Mouse (Mus musculus) liver, embryonic 14.5 days (tissue): ENCODE results near the gene Jam3. TPM values are rescaled to one million over a fixed set of nuclear protein-coding genes. Genes with fewer than 3 reads are reported as not detected.

Experiments used
- ATAC-seq: fragments of 200-750 bp; cut with Nextera tagmentation; 2 replicates; pipeline ENCODE4 v1.8.0; 2017; ENCODE audit warnings: moderate number of reproducible peaks, mild to moderate bottlenecking, moderate library complexity; ENCODE audit not compliant: insufficient read depth
- DNase-seq, 3 experiments: peaks; one replicate each; pipeline ENCODE4 v3.0.0-alpha.2; 2012 to 2013; ENCODE audit warnings: low read depth in 3 of 3, low spot score in 3 of 3
- H3K27ac ChIP-seq: fragments of 300-500 bp; sonication (generic); 2 replicates; pipeline ENCODE4 v1.5.1; 2014; ENCODE audit warnings: moderate library complexity, mild to moderate bottlenecking, control low read depth, inconsistent platforms
- H3K27me3 ChIP-seq: fragments of 300-500 bp; sonication (generic); 2 replicates; pipeline ENCODE4 v1.6.1; 2014; ENCODE audit warnings: mild to moderate bottlenecking, low read length, moderate library complexity; ENCODE audit not compliant: control insufficient read depth, insufficient read depth
- H3K36me3 ChIP-seq: fragments of 300-500 bp; sonication (generic); replicated peaks from 2 replicates; pipeline ENCODE4 v1.6.1; 2014; ENCODE audit warnings: low read depth; ENCODE audit not compliant: control insufficient read depth, insufficient read depth
- H3K4me1 ChIP-seq, 2 experiments: fragments of 200-500 bp in 1 of 2; fragments of 300-500 bp in 1 of 2; sonication (generic) in 1 of 2; replicated peaks; 2 replicates each; pipeline ENCODE4 v1.6.1; 2012 to 2014; ENCODE audit warnings: antibody characterized with exemption in 1 of 2, inconsistent platforms in 1 of 2, low read length in 1 of 2; ENCODE audit not compliant: control insufficient read depth in 2 of 2, insufficient read depth in 2 of 2
- H3K4me2 ChIP-seq: fragments of 300-500 bp; sonication (generic); 2 replicates; pipeline ENCODE4 v1.6.1; 2014; ENCODE audit warnings: low read depth, mild to moderate bottlenecking, control low read depth, moderate library complexity
- H3K4me3 ChIP-seq, 2 experiments: fragments of 200-500 bp in 1 of 2; fragments of 300-500 bp in 1 of 2; sonication (generic) in 1 of 2; 2 replicates each; pipeline ENCODE4 v1.5.1; 2012 to 2014; ENCODE audit warnings: low read depth in 2 of 2, low read length in 2 of 2, mild to moderate bottlenecking in 2 of 2, control low read depth in 1 of 2, inconsistent platforms in 1 of 2, moderate library complexity in 1 of 2; ENCODE audit not compliant: insufficient read depth in 1 of 2
- H3K9ac ChIP-seq: fragments of 300-500 bp; sonication (generic); replicated peaks from 2 replicates; pipeline ENCODE4 v1.6.1; 2014; ENCODE audit warnings: mild to moderate bottlenecking, control low read depth, moderate library complexity
- H3K9me3 ChIP-seq: fragments of 300-500 bp; sonication (generic); 2 replicates; pipeline ENCODE4 v1.6.1; 2016; ENCODE audit warnings: low read length, mixed read lengths; ENCODE audit not compliant: control insufficient read depth
- CTCF ChIP-seq: IDR thresholded peaks from 2 replicates; pipeline ENCODE4 v1.5.1; 2016; ENCODE audit warnings: antibody characterized with exemption, low read depth, control low read depth
- EP300 ChIP-seq: IDR thresholded peaks from 2 replicates; pipeline ENCODE4 v1.6.1; 2016; ENCODE audit warnings: antibody characterized with exemption, low read depth
- WGBS: fragments of 180-500 bp; shearing (Covaris S2); extraction: QIAGEN DNeasy Blood & Tissue Kit; methylation state at CpG from one replicate; pipeline ENCODE4 v1.1.7; 2014; ENCODE audit not compliant: insufficient replicate concordance; 5-methylcytosine and 5-hydroxymethylcytosine counted together
- polyA plus RNA-seq, 2 experiments: library from polyadenylated mRNA; depleted of rRNA in 1 of 2; stranded (reverse) in 1 of 2; unstranded in 1 of 2; fragments of >200 nt; fragmentation: Nextera tagmentation in 1 of 2; extraction: Ambion mirVana in 1 of 2; gene quantifications; 2 replicates each; pipeline versions ENCODE4 v1.2.1 to v1.2.3; 2012 to 2014

The Jam3 gene
- polyA plus RNA-seq, 2 experiments: 1.7 to 2.3 TPM

- 3% methylated on average over 2 of the region's 2 CpGs for WGBS
- no peaks in the 10 kb centered on the region for H3K27me3 ChIP-seq
- no peaks in the 10 kb centered on the region for H3K4me1 ChIP-seq
- H3K27ac ChIP-seq: no peak overlapping the region
- TF ChIP-seq EP300 (no peak), CTCF (peak; percentile 65)
- no peak for ATAC-seq
- H3K9ac ChIP-seq: no peak overlapping the region
- H3K9me3 ChIP-seq: no peaks in the 10 kb centered on the region
- no peaks in the 10 kb centered on the region for H3K36me3 ChIP-seq
- no peak overlapping the region for H3K4me2 ChIP-seq
- no peak overlapping the region for H3K4me3 ChIP-seq
- DNase-seq: peak in 2 of 3 experiments; percentile 10 to 12
These were observed 20.9 kb upstream of the Jam3 start for GRCm38 (mm10) chr9:27176154-27176553.

GRCm38 (mm10) chr9:27175682-27176081, 20.5 kb upstream of the Jam3 start:
- no peak overlapping the region for H3K4me3 ChIP-seq
- no peaks in the 10 kb centered on the region for H3K9me3 ChIP-seq
- 64% methylated on average over 6 of the region's 6 CpGs for WGBS
- TF ChIP-seq CTCF: no peak
- no peak for TF ChIP-seq EP300
- no peak overlapping the region for H3K9ac ChIP-seq
- no peak for ATAC-seq
- H3K4me2 ChIP-seq: no peak overlapping the region
- no peaks in the 10 kb centered on the region for H3K27me3 ChIP-seq
- H3K27ac ChIP-seq: no peak overlapping the region
- no peak for DNase-seq
- no peaks in the 10 kb centered on the region for H3K36me3 ChIP-seq
- H3K4me1 ChIP-seq: no peaks in the 10 kb centered on the region

- Histone ChIP-seq H3K4me1 (no peaks in the 10 kb centered on the region), H3K9ac (no peak overlapping the region), H3K4me3 (no peak overlapping the region), H3K9me3 (no peaks in the 10 kb centered on the region), H3K36me3 (no peaks in the 10 kb centered on the region), H3K27me3 (no peaks in the 10 kb centered on the region), H3K27ac (no peak overlapping the region), H3K4me2 (no peak overlapping the region)
- 69% methylated on average over 13 of the region's 13 CpGs for WGBS
- no peak for ATAC-seq
- TF ChIP-seq CTCF (no peak), EP300 (no peak)
- no peak for DNase-seq
These were observed 20.0 kb upstream of the Jam3 start for GRCm38 (mm10) chr9:27175241-27175640.

- Histone ChIP-seq H3K27ac (no peak overlapping the region), H3K4me1 (no peaks in the 10 kb centered on the region), H3K27me3 (no peaks in the 10 kb centered on the region), H3K9ac (no peak overlapping the region), H3K4me2 (no peak overlapping the region), H3K4me3 (no peak overlapping the region), H3K9me3 (no peaks in the 10 kb centered on the region), H3K36me3 (no peaks in the 10 kb centered on the region)
- 46% methylated on average over 5 of the region's 5 CpGs for WGBS
- DNase-seq: no peak
- no peak for ATAC-seq
- TF ChIP-seq CTCF: no peak
- no peak for TF ChIP-seq EP300
These were observed 18.9 kb upstream of the Jam3 start for GRCm38 (mm10) chr9:27174079-27174478.

- WGBS: 48% methylated on average over 2 of the region's 2 CpGs
These were observed 18.4 kb upstream of the Jam3 start for GRCm38 (mm10) chr9:27173646-27174045.

GRCm38 (mm10) chr9:27172839-27173238, 17.6 kb upstream of the Jam3 start:
- no peaks in the 10 kb centered on the region for H3K9me3 ChIP-seq
- H3K4me2 ChIP-seq: no peak overlapping the region
- H3K27me3 ChIP-seq: no peaks in the 10 kb centered on the region
- TF ChIP-seq EP300 (no peak), CTCF (no peak)
- H3K27ac ChIP-seq: no peak overlapping the region
- no peak overlapping the region for H3K4me3 ChIP-seq
- no peak overlapping the region for H3K9ac ChIP-seq
- DNase-seq: no peak
- H3K36me3 ChIP-seq: no peaks in the 10 kb centered on the region
- H3K4me1 ChIP-seq: no peaks in the 10 kb centered on the region
- 45% methylated on average over 6 of the region's 6 CpGs for WGBS
- no peak for ATAC-seq

More at GRCm38 (mm10) chr9:27173646-27174045, 18.4 kb upstream of the Jam3 start:
- no peaks in the 10 kb centered on the region for H3K36me3 ChIP-seq
- H3K9me3 ChIP-seq: no peaks in the 10 kb centered on the region
- ATAC-seq (no peak), DNase-seq (no peak)
- no peak overlapping the region for H3K4me2 ChIP-seq
- no peak overlapping the region for H3K4me3 ChIP-seq
- H3K27me3 ChIP-seq: no peaks in the 10 kb centered on the region
- TF ChIP-seq EP300: no peak
- no peak overlapping the region for H3K27ac ChIP-seq
- H3K4me1 ChIP-seq: no peaks in the 10 kb centered on the region
- H3K9ac ChIP-seq: no peak overlapping the region
